Mouse (Mus musculus): ENCODE data around the gene Ptgds.

Gene Ptgds

GRCm38 (mm10) chr2:25457022-25457896 lies 12.6 kb downstream of the Ptgds start:
- in situ Hi-C loops (cut with MboI; ENCODE audit: unreplicated experiment in 2 of 2), result no loop called here

- in situ Hi-C loops (cut with MboI; ENCODE audit: unreplicated experiment in 2 of 2), result no loop called here
Observed at GRCm38 (mm10) chr2:25456205-25456953, 13.5 kb downstream of the Ptgds start, which contains the start of gene Clic3. TSS of gene Clic3 (plus strand) at chr2:25456838.

- in situ Hi-C loops (cut with MboI; ENCODE audit: unreplicated experiment in 2 of 2), result no loop called here
Observed at GRCm38 (mm10) chr2:25452951-25453350, 16.9 kb downstream of the Ptgds start.

- in situ Hi-C loops (cut with MboI; ENCODE audit: unreplicated experiment in 2 of 2), result no loop called here
Observed at GRCm38 (mm10) chr2:25450853-25451647, 18.8 kb downstream of the Ptgds start.

- in situ Hi-C loops (cut with MboI; ENCODE audit: unreplicated experiment in 2 of 2), result no loop called here
Observed at GRCm38 (mm10) chr2:25442682-25443081, 27.2 kb downstream of the Ptgds start.

- in situ Hi-C loops (cut with MboI; ENCODE audit: unreplicated experiment in 2 of 2), result no loop called here
Observed at GRCm38 (mm10) chr2:25441067-25441466, 28.8 kb downstream of the Ptgds start.

- in situ Hi-C loops (cut with MboI; ENCODE audit: unreplicated experiment in 2 of 2), result no loop called here
Observed at GRCm38 (mm10) chr2:25436286-25436820, 33.5 kb downstream of the Ptgds start.

GRCm38 (mm10) chr2:25434292-25434691 lies 35.6 kb downstream of the Ptgds start:
- in situ Hi-C loops (cut with MboI; ENCODE audit: unreplicated experiment in 2 of 2), result no loop called here

GRCm38 (mm10) chr2:25433101-25433500 lies 36.7 kb downstream of the Ptgds start:
- in situ Hi-C loops (cut with MboI; ENCODE audit: unreplicated experiment in 2 of 2), result no loop called here

- in situ Hi-C loops (cut with MboI; ENCODE audit: unreplicated experiment in 2 of 2), result no loop called here
Observed at GRCm38 (mm10) chr2:25432326-25433098, 37.3 kb downstream of the Ptgds start.

- in situ Hi-C loops (cut with MboI; ENCODE audit: unreplicated experiment in 2 of 2), result no loop called here
Observed at GRCm38 (mm10) chr2:25431308-25431855, 38.5 kb downstream of the Ptgds start.

- in situ Hi-C loops (cut with MboI; ENCODE audit: unreplicated experiment in 2 of 2), result no loop called here
Observed at GRCm38 (mm10) chr2:25430395-25431233, 39.2 kb downstream of the Ptgds start.

- in situ Hi-C loops (cut with MboI; ENCODE audit: unreplicated experiment in 2 of 2), result no loop called here
Observed at GRCm38 (mm10) chr2:25429435-25430180, 40.2 kb downstream of the Ptgds start.

- in situ Hi-C loops (cut with MboI; ENCODE audit: unreplicated experiment in 2 of 2), result no loop called here
Observed at GRCm38 (mm10) chr2:25428442-25429236, 41.2 kb downstream of the Ptgds start, which contains the start of gene Abca2. TSS of gene Abca2 (plus strand) at chr2:25428703.

GRCm38 (mm10) chr2:25427256-25427655 lies 42.6 kb downstream of the Ptgds start:
- in situ Hi-C loops (cut with MboI; ENCODE audit: unreplicated experiment in 2 of 2), result no loop called here

- in situ Hi-C loops (cut with MboI; ENCODE audit: unreplicated experiment in 2 of 2), result no loop called here
Observed at GRCm38 (mm10) chr2:25426721-25427191, 43.1 kb downstream of the Ptgds start.

GRCm38 (mm10) chr2:25425481-25425880 lies 44.4 kb downstream of the Ptgds start:
- in situ Hi-C loops (cut with MboI; ENCODE audit: unreplicated experiment in 2 of 2), result no loop called here

All from v-Abl transformed pro-B cells (cell line).